Mouse (Mus musculus): ENCODE measurements at regions not wholly inside any gene's neighbourhood (a gene's known extent, or its start where the extent isn't known, plus 50 kb on each side); places are given as distances from the start of the nearest gene placed in this dataset.

DNA sequence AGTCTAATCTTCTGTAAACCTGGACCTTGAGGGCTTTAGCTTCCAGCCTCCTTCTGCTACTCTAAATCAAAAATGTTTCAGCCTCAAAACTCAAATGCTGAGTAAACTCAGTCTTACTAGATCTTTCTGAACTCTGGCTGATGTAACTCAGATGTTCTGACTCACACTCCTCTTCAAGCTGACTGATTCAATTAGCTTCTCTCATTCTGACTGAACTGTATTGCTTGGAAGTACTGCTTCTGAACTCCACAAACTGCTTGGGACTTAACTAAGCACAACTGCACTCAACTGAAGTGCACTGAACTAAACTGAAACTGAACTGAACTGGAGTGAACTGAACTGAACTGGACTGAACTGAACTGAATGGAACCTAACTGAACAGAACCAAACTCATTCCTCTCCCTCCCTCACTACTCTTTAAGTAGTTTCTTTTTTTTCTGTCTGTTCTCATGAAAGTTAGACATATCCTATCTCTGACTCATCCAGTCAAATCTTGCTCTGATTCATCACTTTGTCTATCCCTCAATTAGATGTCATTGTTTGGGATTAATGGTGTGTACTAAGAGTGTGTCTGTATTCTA, 589.7 kb downstream of the Plod2 start:
- TF ChIP-seq CTCF (IDR thresholded peaks at IDR 0.05; ENCODE audit: low read depth): no peak
- Histone ChIP-seq H3K27ac (no peak overlapping the region), H3K4me2 (ENCODE audit: low read length) (no peak overlapping the region), H3K4me1 (replicated peaks; ENCODE audit: insufficient read depth, low read length) (no peaks in the 10 kb centered on the region), H3K9me3 (replicated peaks; ENCODE audit: low read length) (no peaks in the 10 kb centered on the region), H3K27me3 (ENCODE audit: insufficient read depth, low read length) (no peaks in the 10 kb centered on the region), H3K4me3 (replicated peaks; ENCODE audit: low read depth, low read length) (no peak overlapping the region), H3K36me3 (ENCODE audit: insufficient read depth, low read length) (no peaks in the 10 kb centered on the region), H3K9ac (ENCODE audit: low read depth, low read length) (no peak overlapping the region)
- ATAC-seq (replicated peaks; ENCODE audit: low FRiP score, low read depth) (no peak), DNase-seq (ENCODE audit: low spot score) (no peak)

DNA sequence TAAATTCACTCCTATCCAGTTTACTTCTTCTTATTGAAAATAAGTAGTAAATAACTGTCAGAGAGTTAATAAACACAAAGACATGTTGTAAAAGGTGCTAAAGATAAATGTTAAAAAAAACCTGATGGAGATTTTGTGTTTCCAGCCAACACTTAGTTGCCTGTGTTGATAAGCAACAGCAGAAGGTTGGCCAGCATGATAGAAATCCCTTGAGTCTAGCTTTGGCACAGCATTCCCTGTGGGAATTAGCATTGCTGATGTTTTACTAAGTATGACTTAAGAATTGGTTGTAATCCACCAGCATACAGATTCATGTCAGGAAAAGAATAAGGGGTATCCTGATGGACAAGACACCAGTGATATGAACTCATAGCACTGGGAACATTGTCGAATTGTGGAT, 594.3 kb downstream of the Plod2 start:
- DNase-seq (ENCODE audit: low spot score): no peak
- 80% methylated on average over 1 of the region's 1 CpGs for WGBS
- no peak for TF ChIP-seq CTCF (IDR thresholded peaks at IDR 0.05; ENCODE audit: low read depth)
- no peak for ATAC-seq (replicated peaks; ENCODE audit: low FRiP score, low read depth)
- H3K4me2 ChIP-seq (ENCODE audit: low read length): no peak overlapping the region
- H3K4me1 ChIP-seq (replicated peaks; ENCODE audit: insufficient read depth, low read length): no peaks in the 10 kb centered on the region
- no peaks in the 10 kb centered on the region for H3K9me3 ChIP-seq (replicated peaks; ENCODE audit: low read length)
- no peak overlapping the region for H3K9ac ChIP-seq (ENCODE audit: low read depth, low read length)
- no peaks in the 10 kb centered on the region for H3K27me3 ChIP-seq (ENCODE audit: insufficient read depth, low read length)
- H3K36me3 ChIP-seq (ENCODE audit: insufficient read depth, low read length): no peaks in the 10 kb centered on the region
- H3K27ac ChIP-seq: no peak overlapping the region
- no peak overlapping the region for H3K4me3 ChIP-seq (replicated peaks; ENCODE audit: low read depth, low read length)

- no peaks in the 10 kb centered on the region for H3K36me3 ChIP-seq (ENCODE audit: insufficient read depth, low read length)
- H3K9ac ChIP-seq (ENCODE audit: low read depth, low read length): no peak overlapping the region
- H3K9me3 ChIP-seq (replicated peaks; ENCODE audit: low read length): no peaks in the 10 kb centered on the region
- no peak overlapping the region for H3K4me3 ChIP-seq (replicated peaks; ENCODE audit: low read depth, low read length)
- TF ChIP-seq CTCF (IDR thresholded peaks at IDR 0.05; ENCODE audit: low read depth): no peak
- H3K27ac ChIP-seq: no peak overlapping the region
- H3K27me3 ChIP-seq (ENCODE audit: insufficient read depth, low read length): no peaks in the 10 kb centered on the region
- DNase-seq (ENCODE audit: low spot score) (no peak), ATAC-seq (replicated peaks; ENCODE audit: low FRiP score, low read depth) (no peak)
- H3K4me2 ChIP-seq (ENCODE audit: low read length): no peak overlapping the region
- no peaks in the 10 kb centered on the region for H3K4me1 ChIP-seq (replicated peaks; ENCODE audit: insufficient read depth, low read length)
Measured at GRCm38 (mm10) chr9:93170071-93170470, 628.0 kb downstream of the Plod2 start.

- H3K27ac ChIP-seq: no peak overlapping the region
- H3K27me3 ChIP-seq (ENCODE audit: insufficient read depth, low read length): no peaks in the 10 kb centered on the region
- no peak for ATAC-seq (replicated peaks; ENCODE audit: low FRiP score, low read depth)
- H3K9me3 ChIP-seq (replicated peaks; ENCODE audit: low read length): no peaks in the 10 kb centered on the region
- H3K4me2 ChIP-seq (ENCODE audit: low read length): no peak overlapping the region
- no peak overlapping the region for H3K9ac ChIP-seq (ENCODE audit: low read depth, low read length)
- no peaks in the 10 kb centered on the region for H3K36me3 ChIP-seq (ENCODE audit: insufficient read depth, low read length)
- no peaks in the 10 kb centered on the region for H3K4me1 ChIP-seq (replicated peaks; ENCODE audit: insufficient read depth, low read length)
- no peak for TF ChIP-seq CTCF (IDR thresholded peaks at IDR 0.05; ENCODE audit: low read depth)
- DNase-seq (ENCODE audit: low spot score): peak; percentile 21
- H3K4me3 ChIP-seq (replicated peaks; ENCODE audit: low read depth, low read length): no peak overlapping the region
- 63% methylated on average over 1 of the region's 1 CpGs for WGBS
Measured at GRCm38 (mm10) chr9:93186638-93187037, 644.6 kb downstream of the Plod2 start.

DNA sequence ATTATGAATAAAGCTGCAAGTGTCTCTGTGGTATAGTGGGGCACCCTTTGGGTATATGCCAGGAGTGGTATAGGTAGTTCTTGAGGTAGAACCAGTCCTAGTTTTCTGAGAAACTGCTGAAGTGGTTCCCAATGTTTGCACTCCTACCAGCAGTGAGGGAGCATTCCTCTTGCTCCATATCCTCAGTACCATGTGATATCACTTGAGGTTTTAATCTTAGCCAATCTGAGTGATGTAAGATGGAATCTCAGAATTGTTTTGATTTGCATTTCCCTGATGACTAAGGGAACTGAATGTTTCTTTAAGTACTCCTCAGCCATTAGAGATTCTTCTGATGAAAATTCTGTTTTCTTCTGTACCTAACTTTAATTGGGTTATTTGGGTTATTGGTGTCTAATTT, 690.5 kb downstream of the Plod2 start:
- ATAC-seq (replicated peaks; ENCODE audit: low FRiP score, low read depth) (no peak), DNase-seq (ENCODE audit: low spot score) (no peak)
- Histone ChIP-seq H3K4me1 (replicated peaks; ENCODE audit: insufficient read depth, low read length) (no peaks in the 10 kb centered on the region), H3K36me3 (ENCODE audit: insufficient read depth, low read length) (no peaks in the 10 kb centered on the region), H3K4me2 (ENCODE audit: low read length) (no peak overlapping the region), H3K4me3 (replicated peaks; ENCODE audit: low read depth, low read length) (no peak overlapping the region), H3K9me3 (replicated peaks; ENCODE audit: low read length) (no peaks in the 10 kb centered on the region), H3K27me3 (ENCODE audit: insufficient read depth, low read length) (no peaks in the 10 kb centered on the region), H3K9ac (ENCODE audit: low read depth, low read length) (no peak overlapping the region), H3K27ac (no peak overlapping the region)
- TF ChIP-seq CTCF (IDR thresholded peaks at IDR 0.05; ENCODE audit: low read depth): no peak

DNA sequence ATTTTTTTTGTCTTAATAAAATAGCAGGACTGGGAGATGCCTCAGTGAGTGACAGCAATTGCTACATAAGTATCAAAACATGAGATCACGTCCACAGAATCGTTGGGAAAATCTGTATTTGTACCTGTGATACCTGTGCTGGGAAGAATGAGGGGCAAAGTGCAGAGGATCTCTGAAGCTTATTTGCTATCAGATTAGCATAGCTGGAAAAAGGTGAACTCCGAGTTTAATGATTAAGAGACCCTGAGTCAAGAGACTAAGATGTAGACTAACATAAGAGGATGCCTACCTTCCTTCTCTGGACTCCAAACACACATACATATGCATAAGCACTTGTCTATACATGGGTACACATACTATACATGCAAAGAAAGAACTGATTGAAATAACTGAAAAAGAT, 710.1 kb downstream of the Plod2 start:
- H3K4me3 ChIP-seq (replicated peaks; ENCODE audit: low read depth, low read length): no peak overlapping the region
- H3K27ac ChIP-seq: no peak overlapping the region
- ATAC-seq (replicated peaks; ENCODE audit: low FRiP score, low read depth): no peak
- 84% methylated on average over 3 of the region's 3 CpGs for WGBS
- H3K4me2 ChIP-seq (ENCODE audit: low read length): no peak overlapping the region
- no peak for TF ChIP-seq CTCF (IDR thresholded peaks at IDR 0.05; ENCODE audit: low read depth)
- no peaks in the 10 kb centered on the region for H3K9me3 ChIP-seq (replicated peaks; ENCODE audit: low read length)
- no peaks in the 10 kb centered on the region for H3K4me1 ChIP-seq (replicated peaks; ENCODE audit: insufficient read depth, low read length)
- H3K36me3 ChIP-seq (ENCODE audit: insufficient read depth, low read length): no peaks in the 10 kb centered on the region
- no peak for DNase-seq (ENCODE audit: low spot score)
- H3K27me3 ChIP-seq (ENCODE audit: insufficient read depth, low read length): no peaks in the 10 kb centered on the region
- no peak overlapping the region for H3K9ac ChIP-seq (ENCODE audit: low read depth, low read length)

GRCm38 (mm10) chr9:93297332-93297731, 755.3 kb downstream of the Plod2 start:
- TF ChIP-seq CTCF (IDR thresholded peaks at IDR 0.05; ENCODE audit: low read depth): no peak
- no peak overlapping the region for H3K27ac ChIP-seq
- WGBS: 70% methylated on average over 2 of the region's 2 CpGs
- no peaks in the 10 kb centered on the region for H3K36me3 ChIP-seq (ENCODE audit: insufficient read depth, low read length)
- ATAC-seq (replicated peaks; ENCODE audit: low FRiP score, low read depth) (no peak), DNase-seq (ENCODE audit: low spot score) (peak; percentile 2)
- H3K4me3 ChIP-seq (replicated peaks; ENCODE audit: low read depth, low read length): no peak overlapping the region
- no peaks in the 10 kb centered on the region for H3K27me3 ChIP-seq (ENCODE audit: insufficient read depth, low read length)
- H3K4me1 ChIP-seq (replicated peaks; ENCODE audit: insufficient read depth, low read length): no peaks in the 10 kb centered on the region
- H3K9ac ChIP-seq (ENCODE audit: low read depth, low read length): no peak overlapping the region
- H3K9me3 ChIP-seq (replicated peaks; ENCODE audit: low read length): no peaks in the 10 kb centered on the region
- no peak overlapping the region for H3K4me2 ChIP-seq (ENCODE audit: low read length)
